Mouse (Mus musculus): Measurements from ENCODE around the gene Lpcat2.

The Lpcat2 gene

DNA sequence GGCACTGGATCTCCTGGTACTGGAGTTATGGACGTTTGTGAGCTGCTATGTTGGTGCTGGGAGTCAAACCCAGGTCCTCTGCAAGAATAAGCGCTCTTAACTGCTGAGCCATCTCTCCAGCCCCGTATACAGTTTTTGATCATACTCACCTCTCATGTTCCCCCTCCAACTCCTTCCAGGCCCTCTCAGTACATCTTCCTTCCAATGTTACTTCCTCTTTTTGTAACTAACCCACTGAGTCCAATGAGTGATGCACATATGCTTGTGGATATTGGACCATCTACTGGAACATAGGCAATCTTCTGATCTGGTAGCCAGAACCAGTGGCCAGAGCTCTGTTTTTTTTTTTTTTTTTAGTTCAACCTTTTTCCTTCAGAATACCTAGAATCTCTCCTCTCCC is 60.9 kb downstream of the Lpcat2 start:
- no peak for DNase-seq

DNA sequence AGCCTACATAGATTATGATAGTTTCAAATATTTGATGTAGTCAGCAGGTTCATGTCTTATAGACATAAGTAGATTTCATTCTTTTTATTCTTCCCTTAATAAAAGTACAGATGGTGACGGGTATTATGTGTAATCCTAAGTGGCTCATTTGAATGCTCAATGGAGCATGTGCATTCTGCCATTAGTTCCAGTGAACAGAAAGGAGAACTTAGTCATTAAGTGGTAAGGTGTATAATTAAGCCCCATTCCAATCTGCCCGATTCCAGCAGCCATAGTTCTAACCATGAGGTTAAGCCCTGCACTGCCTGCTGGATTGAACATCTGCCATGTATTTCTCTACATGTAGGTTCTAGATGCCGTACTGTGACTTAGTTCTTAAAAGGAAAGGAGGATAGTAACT is 66.6 kb downstream of the Lpcat2 start:
- no peak for DNase-seq

DNA sequence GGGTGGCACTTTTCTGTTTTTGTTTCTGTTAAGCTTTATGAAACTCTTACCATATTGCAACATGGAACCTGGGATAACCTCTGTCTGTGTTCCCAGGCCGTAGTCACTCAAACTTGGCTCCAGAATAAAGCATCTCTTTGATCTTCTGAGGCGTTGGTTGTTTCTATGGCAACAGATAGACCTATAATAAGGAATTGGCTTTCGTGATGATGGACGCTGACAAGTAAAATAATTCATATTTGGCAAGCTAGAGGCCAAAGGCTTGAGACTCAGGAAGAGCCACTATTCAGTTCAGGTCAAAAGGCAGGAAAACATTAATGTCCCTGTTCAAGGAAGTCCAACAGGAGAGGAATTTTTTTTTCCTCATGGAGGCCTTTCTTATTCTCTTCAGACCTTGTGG is 73.8 kb downstream of the Lpcat2 start:
- no peak for DNase-seq

DNA sequence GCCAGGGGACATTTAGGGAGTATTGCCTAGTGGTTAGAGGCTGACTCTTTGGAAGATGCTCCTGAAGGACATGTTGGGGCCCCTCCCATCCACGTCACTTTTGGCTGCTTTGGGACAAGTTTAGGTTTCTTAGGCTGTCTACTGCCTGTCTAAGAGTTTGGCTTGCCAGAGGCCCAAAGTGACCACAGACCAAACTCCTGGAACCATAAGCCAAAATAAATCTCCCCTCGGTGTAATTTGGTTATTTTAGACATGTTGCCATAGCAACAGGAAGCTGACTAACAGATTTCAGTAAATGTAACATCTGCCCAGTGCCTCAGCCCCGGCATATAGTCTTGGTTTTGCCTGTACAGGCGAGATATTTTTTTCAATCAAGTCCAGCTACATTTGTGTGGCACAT is 82.9 kb downstream of the Lpcat2 start:
- DNase-seq: no peak

DNA sequence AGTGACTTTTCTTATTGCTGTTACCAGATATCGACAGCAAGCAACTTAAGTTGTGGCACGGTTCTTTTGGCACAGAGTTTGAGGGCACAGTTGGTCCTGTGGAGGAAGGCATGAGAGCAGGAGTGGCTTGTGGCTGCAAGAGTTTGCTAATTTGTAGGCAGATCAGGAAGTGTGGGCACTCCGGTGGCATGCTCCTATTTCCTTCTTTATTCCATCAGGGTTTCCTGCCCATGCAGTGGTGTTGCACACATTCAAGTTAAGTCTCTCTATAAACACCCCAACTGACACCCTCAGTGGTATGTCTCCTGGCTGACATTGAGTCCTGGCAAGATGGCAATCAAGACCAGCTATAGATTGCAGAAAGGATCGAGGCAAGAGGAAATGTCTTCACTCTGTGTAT is 93.9 kb downstream of the Lpcat2 start:
- DNase-seq: no peak

DNA sequence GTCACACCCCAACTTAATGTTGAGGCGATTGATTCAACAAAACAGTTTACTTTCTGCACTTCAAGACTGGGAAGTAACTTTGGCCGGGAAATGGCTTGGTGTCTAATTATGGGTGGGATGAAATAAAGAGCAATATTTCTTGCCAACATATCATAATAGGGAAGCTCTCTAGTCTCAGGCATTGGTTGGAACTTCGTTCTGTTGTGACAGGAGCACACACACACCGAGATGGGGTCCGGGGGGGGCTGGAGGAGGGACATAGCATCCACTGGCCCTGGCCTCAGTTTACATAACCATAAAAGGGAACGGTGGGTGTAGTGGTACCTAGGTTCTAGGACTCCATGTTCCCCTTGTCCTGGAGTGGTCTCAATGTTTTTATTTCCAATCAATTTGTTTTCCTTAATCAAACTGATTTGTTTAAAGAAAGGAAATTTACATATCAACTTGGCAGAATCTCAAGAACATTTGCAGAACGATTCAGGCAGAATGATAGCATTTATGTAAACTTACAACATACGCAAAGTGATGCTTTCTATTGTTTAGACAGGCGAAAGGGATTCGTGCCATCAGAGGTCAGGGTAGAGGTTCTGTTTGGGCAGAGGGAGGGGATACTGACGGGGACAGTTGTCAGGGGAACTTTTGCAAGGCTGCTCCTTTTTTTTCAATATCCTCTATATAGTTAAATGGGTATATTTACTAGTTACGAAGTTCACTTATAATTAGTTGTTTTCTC is 95.7 kb downstream of the Lpcat2 start:
- DNase-seq: no peak

- no peak for DNase-seq
Measured at GRCm38 (mm10) chr8:92954044-92954443, 98.9 kb downstream of the Lpcat2 start.

DNA sequence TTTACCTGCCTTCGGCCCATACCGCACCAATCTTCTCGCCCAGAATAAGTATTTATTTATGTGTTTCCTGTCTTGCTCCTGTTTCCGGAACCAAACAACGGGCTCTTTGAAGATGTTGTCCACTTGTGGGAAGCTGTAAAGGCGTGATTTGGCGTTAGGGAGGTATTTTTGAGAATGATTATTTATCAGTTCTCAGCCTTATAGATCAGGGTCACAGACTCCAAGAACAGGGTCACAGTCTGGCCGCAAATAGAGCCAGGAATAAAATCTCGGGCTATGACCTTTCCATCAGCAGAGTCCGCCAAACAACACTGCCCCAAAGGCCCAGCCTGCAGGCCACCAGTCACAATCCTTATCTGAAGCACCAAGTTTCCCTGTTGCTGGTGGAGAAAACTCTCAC is 104.6 kb downstream of the Lpcat2 start, which contains the start of gene Slc6a2:
Gene Slc6a2 (plus strand): TSS at position 301 of the 400 bp plus-strand sequence.
- DNase-seq: no peak

DNA sequence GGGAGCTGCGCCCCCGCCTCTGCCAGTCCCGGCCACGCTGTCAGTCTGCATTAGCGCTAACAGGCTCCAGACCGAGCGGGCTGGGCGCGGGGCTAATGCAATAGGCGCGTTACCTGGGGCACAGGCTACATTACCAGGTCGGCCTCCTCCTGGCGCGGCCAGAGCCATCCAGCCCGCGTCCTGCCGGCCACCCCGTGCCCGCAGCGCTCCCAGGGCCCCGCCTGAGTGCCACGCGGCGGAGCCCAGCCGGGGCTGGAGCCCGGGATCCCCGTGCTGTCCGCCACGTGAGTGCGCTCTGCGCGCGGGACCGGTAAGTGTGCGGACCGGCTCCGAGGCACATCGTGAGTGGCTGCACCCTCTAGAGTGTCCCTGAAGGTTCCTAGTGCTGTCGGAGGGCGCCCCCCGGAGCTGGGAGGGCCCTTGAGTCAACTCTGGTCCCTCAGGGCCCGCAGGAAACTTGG is 105.3 kb downstream of the Lpcat2 start:
- no peak for DNase-seq

GRCm38 (mm10) chr8:92961088-92961487 is 105.9 kb downstream of the Lpcat2 start:
- DNase-seq: no peak

DNA sequence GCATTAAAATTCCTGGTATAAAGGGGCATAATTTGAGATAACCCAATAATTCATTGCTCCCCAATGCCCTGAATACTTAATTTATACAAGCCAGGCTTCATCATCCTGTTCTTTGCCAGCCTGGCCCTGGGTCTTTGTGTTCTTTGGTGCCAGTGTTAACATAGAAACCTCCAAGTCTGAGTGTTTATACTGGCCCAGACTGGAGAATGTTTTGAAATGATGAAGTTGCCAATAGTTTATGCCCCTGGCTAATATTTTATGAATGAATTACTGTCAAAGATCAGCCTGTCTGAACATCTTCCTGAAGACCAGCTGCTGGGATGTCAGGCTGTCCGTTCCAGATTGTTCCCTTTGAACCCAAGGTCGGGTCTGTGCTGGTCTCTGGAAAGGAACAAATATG is 109.4 kb downstream of the Lpcat2 start:
- no peak for DNase-seq

Measured in cerebellum, adult 11-12 months (tissue).